Mouse (Mus musculus): ENCODE data around the gene Jun.

The Jun gene

DNA sequence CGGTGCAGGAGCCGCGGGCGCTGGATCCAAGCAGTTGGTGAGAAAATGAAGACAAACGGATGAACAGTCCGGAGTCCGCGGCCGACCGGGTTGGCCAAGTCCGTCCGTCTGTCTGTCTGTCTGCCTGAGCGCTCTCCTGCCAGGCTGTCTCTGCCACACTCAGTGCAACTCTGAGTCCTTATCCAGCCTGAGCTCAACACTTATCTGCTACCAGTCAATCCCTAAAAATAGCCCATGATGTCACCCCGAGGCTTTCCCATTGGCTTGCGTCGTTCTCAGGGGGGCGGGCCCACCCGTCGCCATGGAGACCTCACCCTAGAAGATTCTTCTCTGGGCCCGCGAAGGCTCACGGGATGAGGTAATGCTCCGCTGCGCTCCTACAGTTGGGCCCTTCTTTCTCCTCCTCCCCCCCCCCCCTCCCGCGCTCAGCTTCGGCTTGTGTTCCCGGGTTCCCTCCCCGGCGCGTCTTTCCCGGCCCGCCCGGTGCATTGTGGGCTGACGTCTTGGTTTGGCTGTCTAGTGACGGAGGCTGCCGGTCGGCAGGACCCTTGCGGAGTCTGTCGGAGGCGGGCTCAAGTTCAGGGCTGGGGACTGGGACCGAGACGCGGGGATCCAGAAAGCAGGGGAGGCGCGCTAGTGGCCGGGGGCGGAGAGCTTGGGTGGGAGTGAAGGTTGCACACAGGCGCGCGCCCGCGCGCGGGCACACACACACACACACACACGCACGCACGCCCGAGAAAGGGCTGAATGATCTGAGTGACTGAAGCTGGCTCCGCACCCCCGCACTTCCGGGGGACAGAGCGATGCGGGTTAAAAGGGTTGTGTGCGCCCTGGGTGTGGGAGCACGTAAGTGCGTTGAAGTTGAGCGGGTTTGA is at the start of gene Jun:
Gene Jun, minus strand, starts transcription at position 198 of the 875 bp plus-strand sequence.
- DNase-seq (ENCODE audit: low read depth, low spot score) = peak; percentile 28

DNA sequence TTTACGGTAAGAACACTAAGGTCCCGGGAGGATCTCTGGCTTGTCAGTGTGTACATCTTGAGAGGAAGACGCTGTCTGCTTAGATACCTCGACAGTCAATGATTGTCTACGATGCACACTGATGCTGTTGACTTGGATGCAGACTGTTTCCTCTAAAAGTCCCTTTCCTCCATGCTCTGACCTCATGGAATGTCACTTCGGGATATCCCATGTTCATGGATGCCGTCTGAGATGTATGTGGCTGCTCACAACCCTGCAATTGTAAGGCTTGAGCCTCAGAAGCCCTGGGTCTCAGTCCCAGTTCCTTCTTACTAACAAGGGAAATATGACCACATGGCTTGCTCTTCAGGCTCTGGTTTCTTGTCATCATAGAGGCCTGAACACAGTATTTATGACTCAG is 49.7 kb upstream of the Jun start:
- DNase-seq (ENCODE audit: low read depth, low spot score) = no peak

DNA sequence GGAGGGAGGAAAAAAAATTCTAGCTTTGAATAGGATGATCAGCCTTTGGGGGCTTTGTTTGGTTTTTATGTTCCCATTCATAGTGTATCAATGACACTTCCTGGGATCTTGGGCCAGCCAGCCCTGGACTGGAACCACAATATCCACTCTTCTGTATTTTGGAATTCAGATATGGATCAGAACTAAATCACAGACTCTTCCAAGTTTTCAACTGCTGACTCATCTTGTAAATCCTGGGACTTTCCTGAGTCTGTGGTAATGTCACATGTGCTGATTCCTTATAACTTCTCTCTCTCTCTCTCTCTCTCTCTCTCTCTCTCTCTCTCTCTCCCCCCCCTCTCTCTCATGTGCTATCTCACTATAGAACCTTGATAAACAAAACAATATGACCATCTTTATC is 48.7 kb upstream of the Jun start:
- DNase-seq (ENCODE audit: low read depth, low spot score) = no peak

DNA sequence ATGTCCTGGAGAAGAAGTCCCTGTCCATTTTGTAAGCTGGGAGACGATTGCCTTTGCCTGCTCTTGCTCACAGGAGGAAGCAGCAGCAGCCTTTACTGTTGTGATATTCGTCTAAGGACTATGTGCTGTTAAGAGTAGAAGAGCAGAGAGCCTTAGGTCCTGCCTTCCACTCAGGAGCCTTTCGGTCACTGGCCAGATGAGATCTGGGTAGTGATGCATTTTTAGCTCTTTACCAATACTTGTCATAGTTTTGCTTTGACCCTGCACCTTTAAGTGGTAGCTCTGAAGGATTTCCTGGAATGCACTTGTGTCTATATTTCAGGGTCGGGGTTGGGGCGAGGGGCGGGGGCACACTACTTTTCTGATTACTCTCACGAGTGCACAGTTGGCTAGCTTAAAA is 47.4 kb upstream of the Jun start:
- DNase-seq (ENCODE audit: low read depth, low spot score) = no peak

DNA sequence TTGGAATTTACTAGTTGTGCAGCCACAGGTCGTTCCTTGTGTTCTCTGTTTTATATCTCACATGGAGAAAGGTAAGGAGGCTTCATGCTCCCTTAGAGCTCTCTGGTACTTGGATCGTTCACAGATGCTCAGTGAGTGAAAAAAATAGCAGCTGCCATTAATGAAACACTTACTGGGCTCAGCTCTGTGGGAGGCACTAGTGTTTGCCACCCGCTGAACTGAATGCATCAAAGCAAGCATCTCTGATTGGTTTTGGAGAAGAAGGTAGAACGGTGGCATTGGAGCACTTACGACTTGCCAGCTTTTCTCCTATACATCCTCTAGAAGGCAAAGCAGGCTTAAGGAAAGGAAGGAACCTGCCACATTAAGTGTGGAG is 46.7 kb upstream of the Jun start:
- DNase-seq (ENCODE audit: low read depth, low spot score) = no peak

DNA sequence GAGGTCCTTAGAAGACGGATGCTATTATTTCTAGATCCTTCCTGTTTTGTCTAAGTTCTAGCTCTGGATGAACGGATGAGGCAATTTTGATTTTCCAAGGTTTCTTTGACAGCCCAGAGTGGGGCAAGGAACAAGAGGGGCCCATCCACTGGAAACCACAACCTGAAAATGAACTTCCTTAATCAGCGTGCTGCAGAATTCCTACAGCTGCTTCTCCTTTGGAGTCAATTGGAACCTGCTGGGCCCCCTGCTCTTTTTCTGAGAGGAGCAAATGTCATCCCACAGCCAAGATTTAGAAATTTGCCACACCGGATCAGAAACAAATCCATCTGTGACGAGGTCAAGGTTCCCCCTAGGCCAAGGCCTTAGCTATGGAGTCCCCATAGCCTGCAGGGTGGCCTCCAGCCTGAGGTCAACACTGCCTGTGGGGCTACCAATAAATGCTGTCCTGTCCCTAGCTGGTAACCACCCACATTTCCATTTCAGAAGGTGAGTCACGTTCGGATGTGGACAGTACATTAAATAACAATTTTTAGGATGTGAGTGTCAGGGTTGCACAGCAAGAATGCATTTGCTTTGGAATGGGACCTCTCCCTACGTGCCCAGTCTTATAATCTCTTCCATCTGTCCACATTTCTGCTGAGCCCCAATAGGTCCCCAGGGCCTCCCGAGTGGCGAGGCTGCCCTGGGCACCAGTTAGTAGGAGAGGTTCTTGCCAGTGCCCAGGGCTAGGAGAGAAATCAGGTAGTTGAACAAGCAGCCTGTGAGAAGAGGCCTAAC is 46.1 kb upstream of the Jun start:
- DNase-seq (ENCODE audit: low read depth, low spot score) = no peak

DNA sequence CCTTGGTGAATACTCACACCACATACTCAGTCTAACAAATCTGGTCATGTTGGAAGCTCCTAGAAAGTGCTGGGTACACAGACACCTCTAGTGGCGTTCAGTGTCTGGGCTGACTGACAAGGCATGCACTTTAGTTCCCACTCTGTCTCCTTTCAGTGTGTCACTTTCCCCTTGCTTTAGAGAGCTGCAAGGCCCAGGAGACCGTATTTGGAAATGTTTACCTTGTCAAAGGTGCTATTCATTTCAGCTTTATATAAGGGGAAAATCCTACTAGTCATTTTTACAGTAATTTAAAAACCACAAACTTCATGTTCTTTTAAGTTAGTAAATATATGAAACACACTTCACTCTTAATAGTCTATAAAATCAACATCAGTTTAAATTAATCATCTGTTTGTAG is 44.7 kb upstream of the Jun start:
- DNase-seq (ENCODE audit: low read depth, low spot score) = no peak

DNA sequence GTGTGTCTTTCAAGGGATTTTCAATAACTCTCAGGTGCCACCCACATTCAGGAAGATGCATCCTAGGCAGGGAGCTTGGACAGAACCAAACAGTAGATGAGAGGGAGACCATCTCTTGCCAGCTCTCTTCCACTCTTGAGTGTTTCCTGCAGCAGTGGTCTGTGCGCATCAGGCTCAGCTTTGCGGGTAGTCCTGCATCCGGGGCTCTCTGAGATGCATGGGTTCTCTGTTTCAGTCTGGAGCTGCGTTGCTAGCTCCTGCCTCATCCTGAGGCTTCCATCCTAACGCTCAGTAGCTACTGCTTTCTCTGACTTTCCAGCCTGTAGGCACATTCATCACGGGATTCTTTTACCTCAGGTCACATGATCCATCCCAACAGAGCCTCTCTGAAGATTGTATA is 43.9 kb upstream of the Jun start:
- DNase-seq (ENCODE audit: low read depth, low spot score) = no peak

DNA sequence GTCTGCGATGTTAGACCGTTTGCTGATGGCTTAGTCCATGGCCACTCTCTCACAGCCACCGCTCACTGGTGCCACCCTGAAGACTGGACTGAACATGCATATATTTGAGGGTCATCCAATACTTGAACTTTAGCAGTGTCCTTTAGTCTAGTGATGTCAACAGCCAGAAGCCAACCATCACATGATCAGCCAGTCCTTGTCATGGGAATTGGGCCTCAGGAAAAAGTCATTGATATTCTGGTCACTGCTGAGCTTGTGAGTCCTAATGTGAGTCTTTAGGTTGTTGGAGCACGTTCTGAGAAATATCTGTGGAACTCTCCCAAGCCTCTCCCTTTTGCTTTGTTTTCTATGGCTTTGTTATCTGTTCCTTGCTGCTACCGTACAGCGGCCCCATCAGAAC is 43.3 kb upstream of the Jun start:
- no peak for DNase-seq (ENCODE audit: low read depth, low spot score)

DNA sequence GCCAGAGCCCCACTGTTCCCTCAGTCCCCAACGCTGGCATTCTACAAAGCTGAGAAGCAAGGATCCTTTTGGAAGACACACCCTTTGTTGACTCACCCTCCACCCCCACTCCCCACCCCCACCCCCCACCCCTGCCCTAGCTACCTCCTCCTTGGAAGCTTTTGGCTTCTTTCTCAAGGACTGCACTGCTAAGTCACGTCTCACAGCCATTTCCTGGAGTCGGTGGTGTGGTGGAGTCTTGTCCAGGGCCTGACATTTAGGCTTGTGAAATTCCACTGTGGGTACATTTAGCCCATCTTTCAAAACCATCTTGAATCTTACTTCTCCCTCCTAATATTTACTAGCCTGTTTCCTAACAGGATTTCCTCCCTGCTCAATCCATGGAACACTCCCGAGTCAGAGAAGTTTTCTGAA is 42.7 kb upstream of the Jun start:
- DNase-seq (ENCODE audit: low read depth, low spot score) = no peak

DNA sequence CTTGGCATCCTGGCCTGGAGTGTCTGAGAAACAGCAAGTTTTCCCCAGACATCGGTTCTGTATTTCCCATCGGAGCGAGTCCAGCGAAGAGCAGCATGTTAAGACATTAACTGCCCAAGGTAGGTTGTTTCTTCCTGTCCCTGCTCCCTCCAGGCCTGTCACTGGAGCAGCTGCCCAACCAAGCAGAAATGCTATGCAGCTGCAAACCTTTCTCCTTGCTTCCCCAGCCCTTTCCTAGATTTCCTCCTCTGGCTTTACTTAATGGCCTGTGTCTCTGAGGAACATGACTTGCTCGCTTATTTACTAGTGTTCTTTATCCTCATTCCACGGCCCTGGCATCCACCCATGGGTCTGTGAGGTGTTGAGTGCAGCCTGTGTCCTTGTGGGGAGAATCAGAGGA is 41.6 kb upstream of the Jun start:
- no peak for DNase-seq (ENCODE audit: low read depth, low spot score)

DNA sequence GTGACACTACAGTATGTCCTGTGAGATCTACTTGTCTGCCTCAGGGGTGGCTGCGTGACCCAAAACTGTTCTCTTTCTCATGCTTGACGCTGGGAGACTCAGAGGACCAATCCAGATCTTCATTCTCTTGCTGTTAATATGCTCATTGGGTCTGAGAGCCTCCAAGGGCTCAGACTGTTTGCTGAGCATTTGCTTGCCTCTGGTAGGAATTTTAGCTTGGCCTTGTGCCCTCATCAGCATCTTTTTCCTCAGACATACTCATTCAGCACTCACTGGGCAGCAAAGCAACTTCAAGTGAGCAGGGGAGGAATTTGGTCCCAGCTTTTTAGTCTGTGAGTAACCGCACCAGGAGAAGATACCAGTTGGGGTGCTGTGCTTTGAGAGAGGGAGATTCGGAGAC is 40.5 kb upstream of the Jun start:
- no peak for DNase-seq (ENCODE audit: low read depth, low spot score)

DNA sequence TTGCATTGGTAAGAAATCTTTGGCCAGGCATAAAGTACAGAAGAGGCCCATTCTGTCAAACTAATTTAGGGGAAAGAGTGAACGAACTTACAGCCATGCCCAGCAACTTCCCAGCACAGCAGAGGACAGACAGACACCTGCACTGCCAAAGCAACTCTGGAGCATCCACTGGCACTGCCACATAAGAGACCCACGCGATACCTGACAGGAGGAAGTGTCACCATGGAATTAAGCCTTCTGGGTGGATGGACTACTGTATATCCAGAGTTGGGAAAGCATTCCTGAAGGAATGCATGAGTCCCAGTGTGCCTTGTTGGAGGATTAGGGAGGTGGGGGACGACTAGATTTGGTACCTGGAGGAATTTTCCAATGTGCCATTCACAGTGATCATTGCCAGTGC is 39.5 kb upstream of the Jun start:
- no peak for DNase-seq (ENCODE audit: low read depth, low spot score)

DNA sequence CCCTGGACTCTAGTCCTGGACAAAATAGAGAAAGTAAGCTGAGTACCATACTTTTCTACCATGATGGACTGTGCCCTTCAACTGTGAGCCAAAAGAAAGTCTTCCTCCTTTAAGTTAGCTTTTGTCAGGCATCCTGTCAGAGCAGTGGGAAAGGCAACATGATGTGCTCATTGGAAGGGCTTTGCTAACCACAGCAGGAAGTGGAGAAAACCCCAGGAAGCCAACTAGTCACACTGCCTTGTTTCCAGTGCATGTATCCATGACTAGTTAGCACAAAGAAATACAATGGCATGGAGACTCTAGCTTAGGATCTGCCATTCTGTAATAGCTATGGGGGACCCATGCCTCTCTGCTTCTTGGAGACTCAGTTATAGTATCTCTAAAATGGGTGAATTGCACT is 37.9 kb upstream of the Jun start:
- DNase-seq (ENCODE audit: low read depth, low spot score) = no peak

DNA sequence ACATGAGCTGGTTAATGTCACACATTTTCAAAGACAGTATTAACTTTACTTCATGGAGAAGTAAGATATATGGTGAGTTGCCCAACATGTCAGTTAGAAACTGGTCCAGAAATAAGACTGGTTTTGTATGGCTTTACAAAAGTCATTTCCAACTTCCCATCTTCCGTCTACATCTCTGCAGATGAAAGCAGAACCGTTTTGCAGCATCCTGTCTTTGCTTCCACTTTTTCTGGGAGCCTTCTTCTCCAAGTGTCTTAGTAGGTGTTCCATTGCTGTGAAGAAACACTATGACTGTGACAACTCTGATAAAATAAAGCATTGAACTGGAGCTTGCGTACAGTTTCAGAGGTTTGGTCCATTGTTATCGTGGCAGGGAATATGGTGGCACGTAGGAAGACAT is 37.0 kb upstream of the Jun start:
- no peak for DNase-seq (ENCODE audit: low read depth, low spot score)

DNA sequence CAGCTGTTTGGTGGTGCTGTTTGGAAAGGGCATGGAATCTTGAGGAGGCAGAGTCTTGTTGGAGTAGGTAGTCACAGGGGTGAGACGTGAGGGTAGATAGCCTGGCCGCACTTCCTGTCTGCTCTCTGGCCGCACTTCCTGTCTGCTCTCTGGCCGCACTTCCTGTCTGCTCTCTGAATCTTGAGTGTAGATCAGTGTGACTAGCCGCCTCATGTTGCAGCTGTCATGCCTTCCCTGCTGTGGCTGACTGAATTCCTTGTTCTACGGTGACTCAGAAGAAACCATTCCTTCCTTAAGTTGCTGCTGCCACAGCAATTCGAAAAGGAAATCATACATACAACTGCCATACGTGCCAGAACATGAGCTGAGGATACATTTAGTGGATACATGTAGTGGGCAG is 31.9 kb upstream of the Jun start:
- no peak for DNase-seq (ENCODE audit: low read depth, low spot score)

DNA sequence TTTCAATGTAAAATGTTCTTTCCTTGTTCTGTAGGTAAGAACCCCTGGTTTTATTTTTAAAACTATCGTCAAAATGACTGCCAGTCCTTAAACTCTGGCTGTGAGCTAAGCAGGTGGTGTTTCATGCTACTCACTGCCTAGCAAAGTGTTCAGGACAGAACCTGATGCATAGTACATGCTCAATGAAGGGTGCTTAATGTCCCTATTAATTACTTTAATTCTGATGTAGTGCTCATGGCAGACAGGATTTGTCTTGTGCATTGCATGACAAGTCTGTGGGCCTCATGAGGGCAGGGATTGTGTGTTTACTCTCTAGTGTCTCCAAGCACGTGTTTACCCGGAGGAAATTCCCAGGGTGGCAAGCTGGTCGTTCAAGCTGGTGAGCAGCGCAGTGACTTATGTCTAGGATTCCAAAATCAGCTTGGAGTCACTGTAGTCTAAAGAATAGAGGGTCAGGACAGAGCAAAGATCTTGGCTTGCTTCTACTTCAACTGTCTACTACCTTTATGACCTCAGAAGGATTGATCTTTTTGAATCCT is 31.2 kb upstream of the Jun start:
- DNase-seq (ENCODE audit: low read depth, low spot score) = no peak

DNA sequence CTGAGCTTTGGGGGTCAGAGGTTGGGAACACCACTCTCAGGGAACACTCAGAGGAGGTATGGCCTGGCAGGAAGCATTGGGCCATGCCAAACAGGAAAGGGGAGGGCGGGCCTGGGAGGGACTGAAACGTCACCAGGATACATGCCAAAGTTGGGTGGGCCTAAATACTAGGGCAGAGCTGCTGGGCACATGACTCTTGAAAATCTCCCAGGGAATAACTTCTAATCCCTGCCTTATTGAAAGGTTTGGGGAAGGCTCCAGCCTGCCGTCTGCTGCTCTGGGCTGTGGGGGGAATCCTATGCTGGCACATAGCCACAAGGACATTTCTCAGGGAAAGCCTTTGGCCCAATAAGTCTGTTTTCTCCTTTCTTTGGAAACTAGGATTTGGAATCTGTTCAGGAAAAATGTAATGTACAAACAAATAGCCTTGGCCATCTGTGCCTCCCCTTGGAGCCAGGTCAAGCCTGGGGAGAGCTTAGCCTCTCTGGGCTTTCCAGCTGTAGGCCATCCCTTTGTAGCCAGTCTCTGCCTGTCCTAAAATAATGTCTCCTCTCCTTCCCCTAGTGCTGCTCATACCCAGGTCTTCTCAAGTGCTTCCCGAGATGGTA is 30.6 kb upstream of the Jun start:
- no peak for DNase-seq (ENCODE audit: low read depth, low spot score)

DNA sequence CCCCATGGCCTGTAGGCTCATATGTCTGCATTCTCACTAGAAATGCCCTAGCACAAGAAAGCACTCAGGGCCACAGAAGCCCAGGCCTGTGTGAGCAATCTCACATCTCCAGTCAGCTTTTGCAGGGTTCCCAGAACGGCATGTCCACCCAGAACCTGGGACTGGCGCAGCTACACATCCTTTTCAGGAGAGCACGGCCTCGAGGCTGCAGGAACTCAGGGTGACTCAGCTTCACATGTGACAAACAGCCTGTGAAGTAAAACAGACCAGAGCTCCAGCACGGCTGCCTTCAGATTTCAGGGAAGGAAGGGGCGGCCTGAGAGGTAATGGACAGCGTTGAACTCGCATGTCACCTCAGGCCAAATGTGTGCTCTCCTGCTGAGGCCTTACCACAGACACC is 29.6 kb upstream of the Jun start:
- DNase-seq (ENCODE audit: low read depth, low spot score) = no peak

DNA sequence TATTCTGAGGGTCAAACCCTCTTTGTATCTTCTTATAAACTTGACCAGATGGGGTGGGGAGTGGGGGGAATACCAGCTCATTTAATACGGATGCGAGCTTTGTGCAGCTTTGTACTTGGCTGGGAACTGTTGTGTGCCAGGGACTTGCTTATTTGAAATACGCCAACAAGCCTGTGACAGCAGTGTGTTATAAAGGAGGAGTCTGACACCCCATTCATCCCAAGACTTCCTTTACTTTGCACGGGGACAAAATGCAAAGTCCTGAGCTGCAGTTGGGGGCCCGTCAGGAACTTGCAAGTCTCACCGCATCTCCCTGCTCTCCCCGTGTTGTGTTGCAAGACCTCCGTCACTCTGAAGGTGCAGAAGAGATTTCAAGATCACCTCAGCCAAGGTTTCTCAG is 26.6 kb upstream of the Jun start:
- DNase-seq (ENCODE audit: low read depth, low spot score) = no peak

DNA sequence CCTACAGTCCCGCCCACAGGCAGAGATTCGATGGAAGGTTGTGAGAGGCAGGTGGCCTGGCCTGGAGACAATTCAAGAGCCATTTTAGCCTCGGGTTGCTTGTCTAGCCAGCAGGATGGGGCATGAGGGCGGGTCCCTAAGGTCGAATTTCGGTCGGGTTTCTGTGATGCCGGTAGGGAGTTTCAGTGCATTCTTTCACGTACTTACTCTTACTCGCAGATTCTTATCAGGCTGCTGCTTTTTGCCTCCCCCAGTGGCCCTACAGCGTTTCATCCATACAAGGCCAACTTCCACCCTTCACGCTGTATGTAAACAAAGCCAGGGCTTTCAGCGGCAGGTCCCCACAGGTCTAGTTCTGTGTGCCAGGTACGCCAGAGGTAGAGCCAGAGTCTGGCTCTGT is 24.3 kb upstream of the Jun start:
- DNase-seq (ENCODE audit: low read depth, low spot score) = no peak

DNA sequence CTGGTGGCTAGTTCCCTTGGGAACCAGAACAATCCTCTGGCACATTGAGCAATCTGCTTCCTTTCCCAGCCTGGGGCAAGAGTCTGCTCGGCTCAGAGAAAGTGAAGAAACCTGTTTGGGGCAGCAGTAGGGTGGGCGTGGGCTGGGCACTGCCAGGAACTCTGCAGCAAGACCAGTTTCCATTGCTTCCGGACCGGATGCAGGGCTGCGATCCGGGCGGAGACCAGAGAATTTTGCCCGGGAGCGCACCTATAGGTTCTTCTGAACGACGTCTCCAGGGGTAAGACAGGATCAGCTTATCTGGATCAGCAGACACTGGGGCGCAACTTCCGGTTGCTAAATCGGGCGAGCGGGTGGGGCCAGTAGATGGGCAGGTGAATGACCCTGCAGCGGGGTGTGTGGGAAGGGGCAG is 23.6 kb upstream of the Jun start:
- no peak for DNase-seq (ENCODE audit: low read depth, low spot score)

DNA sequence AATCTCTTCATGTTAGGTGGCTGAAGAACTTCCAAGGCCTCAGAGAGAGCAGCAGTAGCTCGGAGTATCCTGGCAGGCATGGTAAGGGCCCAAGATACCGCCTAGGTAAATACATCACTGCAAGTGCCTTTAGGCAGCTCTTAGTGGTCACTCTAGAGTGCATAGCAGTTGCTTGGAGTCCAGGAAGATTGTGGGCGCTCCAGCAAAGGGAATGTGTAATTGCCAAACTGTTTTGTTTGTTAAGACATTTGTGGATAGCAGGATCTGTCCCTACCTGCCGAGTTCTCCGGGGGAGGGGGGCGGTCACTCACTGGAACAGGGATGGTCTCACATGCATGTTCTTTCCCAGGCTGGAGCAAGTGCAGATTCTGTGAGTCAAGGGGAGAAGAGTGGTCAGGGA is 22.3 kb upstream of the Jun start:
- no peak for DNase-seq (ENCODE audit: low read depth, low spot score)
